Mouse (Mus musculus): ENCODE measurements around the gene Olfr395.

- TF ChIP-seq CTCF (IDR thresholded peaks at IDR 0.05), result no peak
- TF ChIP-seq EP300 (IDR thresholded peaks at IDR 0.05), result no peak
Measured at GRCm38 (mm10) chr11:73936377-73936776, 27.3 kb upstream of the Olfr395 start, which contains the start of gene Olfr23.

All from lung, postnatal 0 days (tissue).